Mouse (Mus musculus) intestine, embryonic 15.5 days (tissue): ENCODE measurements at regions not wholly inside any gene's neighbourhood (a gene's known extent, or its start where the extent isn't known, plus 50 kb on each side); places are given as distances from the start of the nearest gene placed in this dataset.

ENCODE experiments used
- ATAC-seq: fragments of 200-750 bp; cut with Nextera tagmentation; 2 replicates; pipeline ENCODE4 v1.8.0; 2017; ENCODE audit warnings: moderate TSS enrichment, moderate library complexity
- H3K27ac ChIP-seq: fragments of 300-500 bp; sonication (generic); 2 replicates; pipeline ENCODE4 v1.5.1; 2015; ENCODE audit warnings: mild to moderate bottlenecking, inconsistent platforms
- H3K27me3 ChIP-seq: fragments of 300-500 bp; sonication (generic); replicated peaks from 2 replicates; pipeline ENCODE4 v1.6.1; 2015; ENCODE audit warnings: inconsistent platforms
- H3K36me3 ChIP-seq: fragments of 300-500 bp; sonication (generic); 2 replicates; pipeline ENCODE4 v1.6.1; 2015; ENCODE audit warnings: inconsistent platforms
- H3K4me1 ChIP-seq: fragments of 300-500 bp; sonication (generic); replicated peaks from 2 replicates; pipeline ENCODE4 v1.6.1; 2015; ENCODE audit warnings: inconsistent platforms
- H3K4me2 ChIP-seq: fragments of 300-500 bp; sonication (generic); replicated peaks from 2 replicates; pipeline ENCODE4 v1.6.1; 2015; ENCODE audit warnings: mild to moderate bottlenecking, inconsistent platforms
- H3K4me3 ChIP-seq: fragments of 300-500 bp; sonication (generic); replicated peaks from 2 replicates; pipeline ENCODE4 v1.5.1; 2015; ENCODE audit warnings: inconsistent platforms
- H3K9ac ChIP-seq: fragments of 300-500 bp; sonication (generic); 2 replicates; pipeline ENCODE4 v1.6.1; 2015; ENCODE audit warnings: inconsistent platforms
- H3K9me3 ChIP-seq: fragments of 300-500 bp; sonication (generic); 2 replicates; pipeline ENCODE4 v1.6.1; 2016; ENCODE audit warnings: inconsistent platforms
- WGBS: fragments of 180-500 bp; shearing (Covaris S2); methylation state at CpG from one replicate; pipeline ENCODE4 v1.1.7; 2015; 5-methylcytosine and 5-hydroxymethylcytosine counted together

DNA sequence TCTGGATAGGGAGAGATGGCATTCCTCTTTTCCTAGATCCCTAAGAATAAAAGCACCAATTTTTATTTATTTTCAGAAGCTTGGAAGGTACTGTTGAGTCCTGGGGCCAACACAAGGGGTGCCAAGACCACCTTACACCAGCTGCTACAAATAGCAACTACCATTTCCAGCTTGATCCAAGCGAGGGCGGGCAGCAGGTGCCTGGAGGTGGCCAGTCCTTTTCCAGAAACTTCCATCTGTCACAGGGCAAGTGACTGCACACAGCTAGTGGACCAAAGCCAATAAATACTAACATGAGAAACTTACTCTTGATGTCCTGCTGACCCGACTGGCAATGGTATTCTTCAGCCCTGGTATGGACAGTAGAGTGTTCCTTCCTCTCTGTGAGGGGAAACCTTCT lies 80.0 kb upstream of the Tmc1 start:
- Histone ChIP-seq H3K36me3 (no peaks in the 10 kb centered on the region), H3K4me2 (no peak overlapping the region), H3K27ac (no peak overlapping the region), H3K4me1 (no peaks in the 10 kb centered on the region; the same call in 1 of the 2 replicates), H3K9me3 (no peaks in the 10 kb centered on the region), H3K27me3 (no peaks in the 10 kb centered on the region), H3K4me3 (no peak overlapping the region), H3K9ac (no peak overlapping the region)
- 89% methylated on average over 3 of the region's 3 CpGs for WGBS
- ATAC-seq = no peak

DNA sequence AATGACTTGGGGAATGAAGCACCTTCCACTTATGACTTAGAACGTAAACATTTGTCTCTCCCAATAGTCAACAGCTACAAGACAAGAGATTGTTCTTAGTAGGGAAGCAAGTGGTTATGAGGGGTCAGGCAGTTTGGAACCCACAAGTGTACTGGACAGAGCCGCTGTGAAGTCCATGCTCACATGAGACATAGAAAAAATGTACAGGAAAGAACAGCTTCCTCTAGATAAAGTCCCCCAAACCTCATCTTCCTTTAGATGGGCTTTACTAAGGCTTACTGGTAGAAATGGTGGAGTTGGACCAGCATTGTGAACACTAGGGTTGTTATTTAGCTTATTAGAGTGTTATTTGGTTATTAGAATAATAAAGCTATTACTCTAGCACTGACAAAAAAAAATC lies 78.6 kb upstream of the Tmc1 start:
- H3K27ac ChIP-seq = no peak overlapping the region
- no peak overlapping the region for H3K9ac ChIP-seq
- no peaks in the 10 kb centered on the region for H3K27me3 ChIP-seq
- no peaks in the 10 kb centered on the region for H3K9me3 ChIP-seq
- H3K4me3 ChIP-seq = no peak overlapping the region
- no peaks in the 10 kb centered on the region; the same call in 1 of the 2 replicates for H3K4me1 ChIP-seq
- H3K4me2 ChIP-seq = no peak overlapping the region
- no peaks in the 10 kb centered on the region for H3K36me3 ChIP-seq
- 80% methylated on average over 2 of the region's 2 CpGs for whole genome bisulfite sequencing
- no peak for ATAC-seq

DNA sequence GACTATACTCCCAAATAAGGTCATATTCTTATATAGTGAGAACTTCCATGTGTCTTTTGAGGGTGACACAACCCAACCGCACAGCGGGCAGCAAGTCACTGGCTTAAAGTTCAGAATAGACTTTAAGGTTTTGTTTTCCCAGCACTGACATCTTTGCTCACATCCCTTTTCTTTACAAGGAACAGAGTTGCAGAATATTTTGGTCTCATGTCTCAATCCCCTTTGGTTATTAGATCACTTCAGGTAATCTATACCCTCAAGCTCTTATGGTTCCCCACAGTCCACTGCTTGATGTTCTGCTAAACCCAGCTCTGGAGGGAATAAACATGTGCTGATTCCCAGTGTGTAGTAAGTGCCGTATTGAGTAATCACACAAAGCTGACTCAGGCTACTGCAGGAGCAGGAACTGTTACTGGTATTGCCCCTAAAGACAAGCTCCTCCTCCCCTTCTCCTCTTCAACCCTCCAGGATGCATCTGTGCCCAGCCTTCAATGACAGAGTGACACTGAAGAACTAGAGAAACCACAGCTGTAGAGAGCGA lies 77.8 kb upstream of the Tmc1 start:
- no peak overlapping the region for H3K27ac ChIP-seq
- no peak overlapping the region for H3K9ac ChIP-seq
- ATAC-seq = no peak
- no peak overlapping the region for H3K4me2 ChIP-seq
- H3K4me3 ChIP-seq = no peak overlapping the region
- 66% methylated on average over 4 of the region's 4 CpGs for WGBS
- no peaks in the 10 kb centered on the region for H3K36me3 ChIP-seq
- no peaks in the 10 kb centered on the region; the same call in 1 of the 2 replicates for H3K4me1 ChIP-seq
- H3K27me3 ChIP-seq = no peaks in the 10 kb centered on the region
- H3K9me3 ChIP-seq = no peaks in the 10 kb centered on the region

DNA sequence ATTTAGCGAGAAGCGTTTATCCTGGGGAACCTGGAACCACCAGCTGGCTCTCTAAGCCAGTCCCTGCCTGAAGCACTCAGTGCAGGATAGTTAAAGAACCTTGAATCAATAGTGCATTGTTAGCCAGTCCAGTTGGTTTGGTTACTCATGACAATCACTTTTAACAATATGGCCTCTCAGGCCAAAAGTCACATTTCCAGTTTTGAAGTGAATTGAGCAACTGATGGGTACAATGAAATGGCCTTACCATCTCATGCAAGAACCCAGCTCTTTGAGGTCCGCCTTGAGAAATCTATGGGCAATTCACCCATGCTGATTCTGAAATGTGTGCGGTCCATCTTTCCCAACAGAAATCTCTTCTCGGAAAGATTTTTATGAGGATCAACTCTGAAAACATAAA lies 77.0 kb upstream of the Tmc1 start:
- Histone ChIP-seq H3K27me3 (no peaks in the 10 kb centered on the region), H3K9ac (no peak overlapping the region), H3K27ac (no peak overlapping the region), H3K4me3 (no peak overlapping the region), H3K4me1 (no peaks in the 10 kb centered on the region; the same call in 1 of the 2 replicates), H3K4me2 (no peak overlapping the region), H3K9me3 (no peaks in the 10 kb centered on the region), H3K36me3 (no peaks in the 10 kb centered on the region)
- no peak for ATAC-seq
- WGBS = 78% methylated on average over 5 of the region's 5 CpGs

DNA sequence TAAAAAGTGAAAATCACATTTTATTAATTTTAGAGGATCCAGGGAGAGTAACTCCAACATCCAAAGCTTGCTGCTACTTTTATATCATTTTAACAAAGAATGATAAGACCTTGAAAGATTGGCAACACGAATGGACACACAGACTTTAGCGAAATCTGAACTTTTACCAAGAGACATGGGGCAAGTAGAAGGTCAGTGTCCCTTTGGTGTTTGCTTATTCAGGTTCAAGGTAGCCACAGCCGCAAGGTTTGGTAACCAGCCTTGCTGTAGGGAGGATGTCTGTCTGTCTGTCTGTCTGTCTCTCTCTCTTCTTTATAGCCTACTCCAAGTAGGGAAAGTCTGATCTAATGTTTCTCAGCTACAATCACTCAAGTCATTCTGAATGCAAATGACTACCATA lies 75.0 kb upstream of the Tmc1 start:
- H3K27me3 ChIP-seq = no peaks in the 10 kb centered on the region
- H3K9me3 ChIP-seq = no peaks in the 10 kb centered on the region
- no peak for ATAC-seq
- no peaks in the 10 kb centered on the region for H3K4me1 ChIP-seq
- no peak overlapping the region for H3K4me3 ChIP-seq
- H3K36me3 ChIP-seq = no peaks in the 10 kb centered on the region
- WGBS = 88% methylated on average over 3 of the region's 3 CpGs
- H3K9ac ChIP-seq = no peak overlapping the region
- H3K4me2 ChIP-seq = no peak overlapping the region
- H3K27ac ChIP-seq = no peak overlapping the region

DNA sequence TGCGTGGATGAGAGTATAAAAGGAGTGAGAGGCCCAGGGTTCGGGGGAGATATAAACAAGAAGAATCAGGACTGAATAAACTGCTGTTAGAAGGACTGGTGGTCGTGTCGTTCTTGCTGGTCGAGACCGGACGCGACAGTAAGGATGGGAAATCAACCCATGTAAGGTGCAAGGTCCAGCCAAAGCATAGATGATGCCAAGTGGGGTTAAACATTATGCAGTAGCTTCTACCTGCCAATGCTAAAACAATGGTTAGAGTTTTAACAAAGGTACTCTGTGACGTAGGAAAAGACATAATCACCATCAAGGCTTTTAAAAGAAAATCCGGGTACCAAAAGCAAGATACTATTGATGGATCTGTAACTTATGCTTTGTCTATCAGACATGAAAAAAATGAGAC lies 58.4 kb upstream of the Tmc1 start:
- Histone ChIP-seq H3K36me3 (no peaks in the 10 kb centered on the region), H3K4me2 (no peak overlapping the region), H3K4me3 (no peak overlapping the region), H3K9me3 (no peaks in the 10 kb centered on the region), H3K9ac (no peak overlapping the region), H3K27me3 (no peaks in the 10 kb centered on the region), H3K4me1 (no peaks in the 10 kb centered on the region), H3K27ac (no peak overlapping the region)
- ATAC-seq = no peak
- WGBS = 91% methylated on average over 8 of the region's 10 CpGs

DNA sequence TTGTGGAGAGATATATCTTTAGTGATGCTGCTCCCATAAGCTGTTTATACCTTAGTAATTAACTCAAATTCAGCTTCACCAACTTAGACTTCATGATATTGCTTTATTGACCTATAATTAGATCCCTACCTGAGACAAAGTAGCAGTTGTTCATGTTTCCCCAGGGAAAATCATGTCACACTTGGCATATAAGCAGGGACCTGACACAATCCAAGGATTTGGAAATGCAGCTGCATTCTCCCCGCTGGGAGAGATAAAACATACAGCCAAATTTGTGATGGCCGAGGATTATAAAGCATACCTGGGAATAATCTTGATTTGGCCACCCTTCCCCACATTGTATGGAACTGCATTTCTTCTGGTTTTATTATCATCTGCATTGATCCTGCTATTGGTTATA lies 55.6 kb upstream of the Tmc1 start:
- H3K4me3 ChIP-seq = no peak overlapping the region
- H3K27ac ChIP-seq = no peak overlapping the region
- no peaks in the 10 kb centered on the region for H3K4me1 ChIP-seq
- H3K36me3 ChIP-seq = no peaks in the 10 kb centered on the region
- no peak overlapping the region for H3K9ac ChIP-seq
- WGBS = 86% methylated on average over 2 of the region's 2 CpGs
- no peaks in the 10 kb centered on the region for H3K9me3 ChIP-seq
- no peak overlapping the region for H3K4me2 ChIP-seq
- H3K27me3 ChIP-seq = no peaks in the 10 kb centered on the region
- no peak for ATAC-seq

DNA sequence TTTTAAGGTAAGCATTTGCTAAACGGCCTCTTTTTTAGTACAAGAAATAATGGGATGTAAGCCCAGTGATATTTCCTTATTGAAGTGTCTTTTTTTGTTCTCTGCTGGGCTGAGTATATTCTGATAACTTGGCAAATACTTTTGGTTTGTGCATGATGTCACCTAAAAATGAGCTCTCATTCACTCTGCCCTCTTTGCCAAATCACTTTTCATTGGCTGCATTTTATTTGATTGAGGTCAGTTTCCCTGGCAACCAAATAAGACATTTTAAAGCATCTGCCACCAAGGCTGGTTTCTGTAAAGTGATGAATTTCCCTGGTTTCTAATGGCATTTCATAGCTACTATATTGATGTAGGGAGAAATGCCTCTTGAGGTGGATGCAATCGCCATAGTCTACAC lies 50.4 kb upstream of the Tmc1 start:
- Histone ChIP-seq H3K9me3 (no peaks in the 10 kb centered on the region), H3K4me2 (no peak overlapping the region), H3K9ac (no peak overlapping the region), H3K27me3 (no peaks in the 10 kb centered on the region), H3K36me3 (no peaks in the 10 kb centered on the region), H3K4me3 (no peak overlapping the region), H3K27ac (no peak overlapping the region), H3K4me1 (no peaks in the 10 kb centered on the region)
- no peak for ATAC-seq
- 85% methylated on average over 2 of the region's 2 CpGs for WGBS
